Mouse (Mus musculus) brain, embryonic 14.5 days (tissue): ENCODE data around the gene Rab22a. TPM values are rescaled to one million over a fixed set of nuclear protein-coding genes. Genes with fewer than 3 reads are reported as not detected.
A peak's percentile ranks its signal among the peaks of the same experiment; 100 is the strongest.

Experiments used
- DNase-seq: peaks from one replicate; pipeline ENCODE4 v3.0.0-alpha.2; 2011; ENCODE audit warnings: low read depth
- CTCF ChIP-seq: fragments of 200-500 bp; IDR thresholded peaks from 2 replicates; pipeline ENCODE4 v1.5.1; 2012; ENCODE audit warnings: inconsistent platforms, mild to moderate bottlenecking, moderate library complexity, borderline replicate concordance; ENCODE audit not compliant: insufficient read depth, insufficient read length; ENCODE audit errors: extremely low read depth
- POLR2A ChIP-seq: fragments of 200-500 bp; IDR thresholded peaks from 2 replicates; pipeline ENCODE4 v1.6.1; 2012; ENCODE audit warnings: mild to moderate bottlenecking, inconsistent platforms, borderline replicate concordance; ENCODE audit not compliant: poor library complexity, insufficient read depth, insufficient read length, severe bottlenecking; ENCODE audit errors: extremely low read depth
- polyA plus RNA-seq: library from polyadenylated mRNA; depleted of rRNA; stranded (reverse); fragments of >200 nt; gene quantifications from 2 replicates; pipeline ENCODE4 v1.2.3, GENCODE M21; 2012

The Rab22a gene
- polyA plus RNA-seq, 1 experiment = 17.0 TPM

DNA sequence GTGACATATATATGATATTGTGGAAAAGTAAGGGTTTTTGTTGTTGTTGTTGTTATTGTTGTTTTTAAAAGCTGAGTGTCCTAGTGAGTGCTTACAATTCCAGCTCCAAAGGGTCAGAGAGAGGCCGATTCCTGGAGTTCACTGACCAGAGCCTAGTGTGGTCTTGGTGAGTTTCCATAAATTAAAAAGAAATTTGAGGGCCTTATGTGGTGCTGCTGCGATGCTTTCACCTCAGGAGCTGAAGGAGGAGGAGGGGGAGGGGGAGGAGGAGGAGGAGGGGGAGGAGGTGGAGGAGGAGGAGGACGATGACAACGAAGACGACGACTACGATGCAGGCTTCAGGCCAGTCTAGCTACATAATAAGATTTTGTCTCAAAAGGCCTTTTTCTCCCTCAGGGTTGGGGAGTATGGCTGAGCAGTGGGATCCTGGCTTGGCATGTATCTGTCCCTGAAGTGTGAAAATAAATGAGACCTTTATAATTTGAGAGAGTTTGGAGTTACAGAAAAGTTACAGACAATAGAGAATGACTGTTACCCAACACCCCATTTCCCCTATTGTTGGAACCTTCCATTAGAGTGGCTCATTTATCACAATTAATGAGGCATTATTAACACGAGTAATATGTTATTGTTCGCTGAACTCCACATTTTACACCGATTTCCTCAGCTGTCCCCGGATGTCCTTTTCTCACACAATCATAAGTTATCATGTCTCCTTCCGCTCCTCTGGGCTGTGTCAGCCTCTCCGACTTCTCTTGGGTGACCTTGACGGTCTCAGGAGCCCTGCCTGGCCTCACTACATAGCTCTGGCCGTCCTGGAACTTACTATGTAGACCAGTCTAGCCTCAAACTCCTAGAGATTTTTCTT, 65.6 kb downstream of the Rab22a start:
- no peak for TF ChIP-seq CTCF
- TF ChIP-seq POLR2A = no peak
- no peak for DNase-seq

DNA sequence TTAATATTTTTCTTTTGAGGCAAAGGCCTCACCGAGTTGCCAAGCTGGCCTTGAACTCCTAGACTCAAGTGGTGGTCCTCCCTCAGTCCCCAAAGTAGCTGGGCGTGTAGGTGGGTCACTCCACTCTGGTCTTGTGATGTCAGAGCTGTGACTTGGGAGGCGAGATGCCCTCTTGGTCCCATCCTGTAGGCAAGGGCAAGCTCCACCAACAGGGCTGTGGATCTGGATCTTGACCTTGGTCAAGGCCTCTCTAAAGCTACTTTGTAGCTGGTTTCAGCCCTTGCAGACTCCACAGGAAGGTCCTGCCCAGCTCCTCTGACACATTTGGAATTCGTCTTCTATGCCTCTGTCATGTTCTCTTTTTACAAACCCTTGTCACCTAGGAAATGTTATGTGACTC, 66.3 kb downstream of the Rab22a start:
- no peak for TF ChIP-seq CTCF
- no peak for TF ChIP-seq POLR2A
- no peak for DNase-seq

DNA sequence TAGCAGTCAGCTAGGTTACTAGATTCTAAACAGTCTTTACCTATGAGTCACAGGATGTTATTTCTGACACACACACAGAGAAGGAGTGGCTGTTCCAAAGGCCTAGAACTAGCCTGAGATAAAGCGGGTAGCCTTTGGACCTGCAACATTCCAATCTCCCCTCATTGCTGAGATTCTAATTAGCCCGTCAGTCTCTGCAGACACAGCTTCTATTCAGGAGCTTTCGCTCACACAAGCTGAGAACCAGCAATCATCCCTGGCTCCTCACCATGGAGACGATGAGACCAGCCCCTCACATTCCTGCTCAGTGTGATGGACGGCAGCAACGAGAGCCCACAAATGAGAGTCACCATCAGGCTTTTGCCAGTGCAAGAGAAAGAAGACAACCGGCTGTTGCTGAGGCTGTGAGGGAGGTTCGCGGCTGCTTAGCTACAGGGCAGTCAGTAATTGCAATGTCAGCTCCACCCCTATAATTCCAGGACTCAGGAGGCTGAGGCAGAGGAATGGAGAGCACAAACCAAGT, 70.9 kb downstream of the Rab22a start:
- TF ChIP-seq POLR2A (no peak), CTCF (no peak)

DNA sequence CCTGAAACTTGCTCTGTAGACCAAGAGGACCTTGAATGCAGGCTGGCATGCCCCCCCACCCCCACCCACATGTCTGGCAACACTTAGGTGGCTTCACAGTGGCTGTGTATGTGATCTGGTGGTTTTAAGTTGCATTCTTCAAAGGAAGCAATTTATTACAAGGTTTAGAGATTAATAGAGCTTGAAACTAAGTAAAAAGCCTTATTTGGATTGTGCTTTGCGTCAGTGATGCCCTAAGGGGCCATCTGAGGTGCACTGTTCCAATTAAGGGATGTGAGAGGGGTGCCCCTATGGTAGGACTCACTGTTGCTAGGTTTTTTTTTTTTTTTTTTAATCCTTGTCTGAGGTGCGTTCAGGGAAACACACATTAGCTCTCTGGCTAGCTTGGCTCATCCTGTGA, 74.9 kb downstream of the Rab22a start:
- TF ChIP-seq CTCF (no peak), POLR2A (no peak)
- DNase-seq = no peak

More for the DNA sequence above, 70.9 kb downstream of the Rab22a start:
- DNase-seq = peak; percentile 91

DNA sequence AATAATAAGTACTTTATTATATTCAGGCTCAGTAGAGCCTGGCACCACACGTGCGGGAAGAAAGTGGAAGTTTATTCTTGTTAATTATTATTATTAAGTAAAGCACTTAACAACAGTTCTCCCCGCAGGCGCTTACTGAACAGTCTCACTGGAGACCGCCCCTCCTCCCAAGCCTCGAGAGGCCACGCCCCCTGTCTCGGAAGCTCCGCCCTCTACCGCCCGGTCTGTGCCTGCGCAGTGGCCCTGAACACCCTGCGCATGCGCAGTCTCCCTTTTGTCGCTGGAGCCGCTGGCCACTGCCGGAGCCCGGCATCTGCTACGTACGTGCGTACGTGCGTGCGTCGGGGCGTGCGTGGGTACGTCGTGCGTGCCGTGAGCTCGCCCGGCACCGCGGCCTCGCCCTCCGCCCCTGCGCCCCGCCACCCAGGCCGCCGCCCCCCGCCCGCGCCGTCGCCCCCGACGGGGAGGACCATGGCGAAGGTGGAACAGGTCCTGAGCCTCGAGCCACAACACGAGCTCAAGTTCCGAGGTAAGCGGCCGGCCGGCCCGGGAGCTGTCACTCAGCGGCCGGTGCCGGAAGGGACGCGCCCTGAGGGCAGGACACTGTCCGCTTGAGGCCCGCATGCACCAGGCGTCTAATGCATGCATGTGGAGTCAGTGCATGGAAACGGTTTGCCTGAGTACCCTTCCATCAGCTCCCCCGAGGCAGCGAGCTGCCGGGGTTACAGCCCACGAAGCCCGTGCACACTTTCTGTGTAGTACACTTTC, 77.8 kb downstream of the Rab22a start, which contains the start of gene Vapb:
Gene Vapb (plus strand): TSS at position 290 of the 768 bp plus-strand sequence.
- DNase-seq = peak; percentile 99
- TF ChIP-seq POLR2A (peak; percentile 74), CTCF (no peak)

DNA sequence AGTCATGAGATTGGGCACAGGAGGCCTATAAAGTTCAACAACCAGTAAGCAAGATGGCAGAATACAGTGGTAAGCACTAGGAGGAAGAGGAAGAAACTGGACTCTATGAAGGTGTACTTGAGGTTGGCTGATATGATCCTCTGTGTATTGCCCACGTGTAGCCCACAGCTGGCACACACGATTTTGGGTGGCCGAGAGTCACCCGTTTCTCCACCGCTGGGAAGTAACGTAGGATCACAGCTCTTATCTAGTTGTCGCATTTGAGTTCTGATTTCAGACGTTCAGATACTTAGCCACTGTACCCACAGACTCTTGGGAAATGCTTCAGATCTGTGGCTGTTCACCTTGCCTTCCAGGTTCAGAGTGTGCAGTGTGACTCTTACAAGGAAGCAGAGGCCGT, 78.7 kb downstream of the Rab22a start:
- DNase-seq = no peak
- TF ChIP-seq CTCF = no peak
- no peak for TF ChIP-seq POLR2A

DNA sequence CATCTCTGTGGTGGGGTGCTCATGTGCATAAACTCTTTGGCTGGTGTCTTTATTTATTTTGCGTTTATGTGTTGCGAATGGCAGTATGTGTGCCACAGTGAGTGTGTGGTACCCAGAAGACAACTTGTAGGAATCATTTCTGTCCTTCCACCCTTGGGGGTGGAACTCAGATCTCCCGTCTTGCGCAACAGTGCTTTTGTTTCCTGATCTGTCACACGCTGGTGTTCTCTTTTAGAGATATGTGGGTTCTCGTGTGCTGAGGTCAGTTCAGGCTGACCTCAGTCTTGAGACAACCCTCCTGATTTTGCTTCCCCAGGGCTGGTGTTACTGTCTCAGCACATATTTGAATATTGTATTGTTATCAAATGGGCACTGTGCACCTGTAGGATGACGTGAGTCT, 79.5 kb downstream of the Rab22a start:
- DNase-seq = no peak
- no peak for TF ChIP-seq POLR2A
- no peak for TF ChIP-seq CTCF

DNA sequence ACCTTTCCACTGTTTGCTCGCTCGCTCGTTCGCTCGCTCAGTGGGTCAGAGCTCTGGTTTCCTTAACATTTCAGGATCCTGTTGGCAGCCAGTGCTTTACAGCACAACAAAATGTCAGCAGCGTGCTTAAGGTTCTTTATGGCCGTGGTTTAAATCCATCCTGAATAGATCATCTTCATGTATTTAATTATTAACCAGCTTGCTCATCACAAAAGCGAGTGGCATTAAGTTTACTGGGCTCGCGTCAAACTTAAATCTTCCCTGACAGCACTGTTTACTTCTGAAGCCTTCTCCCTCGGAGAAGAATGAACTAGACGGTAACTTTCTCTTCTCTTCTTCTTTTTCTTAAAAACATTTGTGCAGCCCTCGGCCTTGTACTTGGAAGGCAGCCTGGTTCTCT, 82.5 kb downstream of the Rab22a start:
- TF ChIP-seq POLR2A = no peak
- TF ChIP-seq CTCF = no peak
- no peak for DNase-seq

DNA sequence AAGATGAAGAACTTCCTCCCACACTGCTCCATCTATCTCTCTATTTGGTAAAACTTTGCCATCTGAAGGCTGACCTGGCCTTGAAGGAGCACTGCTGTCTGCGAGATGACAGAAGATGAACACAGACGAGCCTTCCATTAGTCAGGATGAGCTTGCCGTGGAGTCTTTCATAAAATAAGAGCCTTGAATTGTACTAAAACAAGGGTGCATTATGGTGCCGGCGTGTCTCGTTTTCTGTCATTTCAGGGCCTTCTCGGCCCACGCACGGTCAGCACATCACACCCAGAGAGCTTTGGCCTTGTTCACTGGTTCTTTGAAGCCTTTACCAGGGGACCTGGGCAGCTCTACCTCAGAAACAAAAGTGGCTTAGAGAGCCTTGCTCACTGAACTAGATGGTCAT, 83.2 kb downstream of the Rab22a start:
- TF ChIP-seq CTCF (no peak), POLR2A (no peak)
- DNase-seq = no peak

DNA sequence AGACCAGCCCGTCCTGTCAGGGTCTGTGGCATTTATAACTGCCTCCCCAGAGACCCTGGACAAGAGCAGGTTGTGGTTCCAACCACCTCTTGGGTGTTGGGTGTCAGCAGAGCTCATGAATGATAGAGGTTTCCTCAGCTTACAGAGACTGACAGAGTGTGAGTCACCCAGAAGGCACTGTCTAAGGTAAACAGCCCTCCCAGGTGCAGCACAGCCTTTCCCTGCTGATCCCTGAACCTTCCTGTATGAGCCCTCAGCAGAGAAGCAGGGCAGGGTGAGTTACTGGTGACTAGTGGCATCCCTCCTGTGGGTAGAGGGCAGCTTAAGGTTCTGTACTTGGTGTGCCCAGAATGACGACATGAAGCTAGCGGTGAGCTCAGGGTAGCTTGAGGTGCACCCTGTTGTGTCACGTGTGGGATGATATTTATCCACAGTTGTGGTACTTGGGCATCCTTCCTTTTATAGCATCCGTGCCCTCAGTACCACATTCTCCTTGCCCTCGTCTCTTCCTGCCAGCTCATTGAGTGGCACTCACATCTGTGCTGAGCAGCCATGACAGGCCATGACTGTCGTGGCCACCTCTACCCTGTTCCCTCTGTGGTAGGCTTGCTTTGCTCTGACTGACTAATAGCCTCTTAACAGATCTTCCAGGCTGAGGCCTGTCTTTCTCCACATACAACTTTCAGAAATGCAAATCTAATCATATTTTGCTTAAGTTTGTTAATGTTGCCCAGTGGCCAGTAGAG, 84.7 kb downstream of the Rab22a start:
- DNase-seq = no peak
- no peak for TF ChIP-seq CTCF
- TF ChIP-seq POLR2A = no peak
